Mouse (Mus musculus): ENCODE data around the gene Bag3.

DNA sequence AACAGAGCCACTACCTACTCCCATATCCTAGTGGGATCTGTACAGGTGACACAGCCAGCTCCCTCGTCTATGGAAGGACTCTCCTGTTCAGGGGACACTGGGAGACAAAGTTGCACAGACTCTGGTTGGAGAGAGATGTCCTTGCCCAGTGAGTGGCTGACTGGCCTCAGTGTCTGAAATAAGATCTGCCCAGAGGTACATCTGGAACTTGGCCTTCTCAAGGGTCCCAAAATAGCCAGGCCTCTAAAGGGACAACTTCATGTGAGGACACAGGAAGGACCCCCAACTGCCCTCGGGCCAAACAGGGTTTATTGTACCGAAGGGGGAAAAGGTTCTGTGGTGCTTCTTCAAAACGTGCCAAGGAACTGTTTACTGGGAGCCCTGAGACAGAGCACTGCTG is 14.8 kb downstream of the Bag3 start:
- no peak for TF ChIP-seq CTCF (conservative IDR thresholded peaks at IDR 0.05; ENCODE audit: low read length)
- TF ChIP-seq NANOG (IDR thresholded peaks at IDR 0.05; ENCODE audit: borderline replicate concordance, low read length): no peak
- TF ChIP-seq POU5F1 (IDR thresholded peaks at IDR 0.05; ENCODE audit: borderline replicate concordance, low read length): no peak
